Mouse (Mus musculus) brain, adult 2 months (tissue): ENCODE data around the gene Parp9.
"Not testable (repeated sequence)": the region's sequence is repeated elsewhere in the genome, so short reads cannot be mapped to it uniquely, and the experiment has no call there.

Experiments used
- DNase-seq: peaks from one replicate; pipeline ENCODE4 v3.0.0; 2011; ENCODE audit warnings: low read depth, low spot score

Parp9 gene

GRCm38 (mm10) chr16:35938211-35939151 lies at the start of gene Parp9, which contains the start of gene Dtx3l:
Parp9 (plus strand) TSS chr16:35938470.
Dtx3l (minus strand) TSS chr16:35939151.
- peak; percentile 44 for DNase-seq

- no peak for DNase-seq
Observed at GRCm38 (mm10) chr16:35888910-35889309, 49.4 kb upstream of the Parp9 start.

GRCm38 (mm10) chr16:35890645-35891044 lies 47.6 kb upstream of the Parp9 start:
- DNase-seq: no peak

- not testable (repeated sequence) for DNase-seq
Observed at GRCm38 (mm10) chr16:35891603-35892002, 46.7 kb upstream of the Parp9 start.

GRCm38 (mm10) chr16:35894997-35895396 lies 43.3 kb upstream of the Parp9 start:
- DNase-seq: no peak

- no peak for DNase-seq
Observed at GRCm38 (mm10) chr16:35900541-35900940, 37.7 kb upstream of the Parp9 start.

- DNase-seq: no peak
Observed at GRCm38 (mm10) chr16:35903014-35903640, 35.1 kb upstream of the Parp9 start.

- DNase-seq: no peak
Observed at GRCm38 (mm10) chr16:35904121-35904736, 34.0 kb upstream of the Parp9 start.

GRCm38 (mm10) chr16:35905355-35905754 lies 32.9 kb upstream of the Parp9 start:
- DNase-seq: no peak

GRCm38 (mm10) chr16:35905819-35906485 lies 32.3 kb upstream of the Parp9 start:
- no peak for DNase-seq

GRCm38 (mm10) chr16:35906887-35907286 lies 31.4 kb upstream of the Parp9 start:
- DNase-seq: no peak

GRCm38 (mm10) chr16:35907432-35908201 lies 30.7 kb upstream of the Parp9 start:
- DNase-seq: peak; percentile 29

- no peak for DNase-seq
Observed at GRCm38 (mm10) chr16:35911449-35911848, 26.8 kb upstream of the Parp9 start.

- no peak for DNase-seq
Observed at GRCm38 (mm10) chr16:35913526-35913925, 24.7 kb upstream of the Parp9 start.

- DNase-seq: no peak
Observed at GRCm38 (mm10) chr16:35914301-35914700, 24.0 kb upstream of the Parp9 start.

- no peak for DNase-seq
Observed at GRCm38 (mm10) chr16:35918721-35919543, 19.3 kb upstream of the Parp9 start.

GRCm38 (mm10) chr16:35921676-35922235 lies 16.5 kb upstream of the Parp9 start:
- DNase-seq: no peak

- no peak for DNase-seq
Observed at GRCm38 (mm10) chr16:35922301-35922895, 15.9 kb upstream of the Parp9 start.

GRCm38 (mm10) chr16:35923546-35924198 lies 14.6 kb upstream of the Parp9 start:
- no peak for DNase-seq
